ENCODE assay signal across 8 mouse cellular contexts in the genomic region with DNA sequence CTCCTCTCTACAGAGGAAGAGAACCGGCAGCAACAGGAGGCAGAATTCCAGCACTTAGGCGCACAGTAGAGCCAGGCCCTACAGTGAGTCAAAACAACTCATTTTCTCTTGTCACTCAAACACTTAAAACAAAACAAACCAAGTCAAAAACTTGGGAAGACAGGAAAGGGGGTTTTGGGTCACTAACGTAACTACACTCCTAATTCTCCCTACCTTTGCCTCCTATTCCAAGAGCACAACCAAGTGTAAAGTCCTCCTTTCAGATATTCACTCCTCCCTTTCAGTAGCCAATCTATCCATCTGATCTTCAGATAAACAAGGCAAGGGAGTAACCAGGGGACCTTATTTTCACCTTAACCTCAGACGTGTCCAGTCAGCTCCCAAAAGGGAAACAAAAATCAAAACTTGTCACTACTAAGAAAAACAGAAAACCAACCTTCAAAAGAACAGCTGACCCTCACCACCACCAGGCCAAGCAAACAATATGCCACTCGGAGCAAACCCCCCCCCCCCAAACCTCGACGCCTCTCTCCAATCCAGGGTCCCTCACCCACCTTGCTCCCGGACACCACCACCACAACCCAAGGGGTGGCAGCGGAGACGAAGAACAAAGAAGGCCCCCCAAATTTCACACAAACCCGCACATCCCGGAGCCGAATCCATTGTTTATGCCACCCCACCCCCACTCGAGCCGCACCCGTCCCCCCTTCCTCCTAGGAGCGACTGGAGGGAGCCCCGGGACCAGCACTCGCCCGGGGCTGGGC. TPM values are rescaled to one million over a fixed set of nuclear protein-coding genes. Genes with fewer than 3 reads are reported as not detected.
A peak's percentile ranks its signal among the peaks of the same experiment; 100 is the strongest.
DNase-seq lines count a peak whose midpoint lies in the region; ATAC-seq and TF ChIP-seq lines count a peak whose summit lies in the region.

No protein-coding gene starts in this region.

- H3K4me1 ChIP-seq in heart, embryonic 14.5 days (ENCODE audit: control insufficient read depth in 2 of 2, insufficient read depth in 2 of 2, low read length in 2 of 2) = peaks cover 0 to 17% of the 10 kb centered on the region in 2 experiments; a peak in 2 of 4 replicates
- 0 out of 2 replicates have a peak, but pooled peaks cover 7% of the 10 kb centered on the region for H3K4me1 ChIP-seq in heart, postnatal 0 days (ENCODE audit: control insufficient read depth, insufficient read depth)
- H3K4me1 ChIP-seq in liver, embryonic 16.5 days (ENCODE audit: control insufficient read depth, low read depth, low read length) = peaks cover 12% of the 10 kb centered on the region

- H3K9ac ChIP-seq in heart, embryonic 14.5 days (ENCODE audit: low read length) = peak overlapping the region; percentile 96
- peak overlapping the region; percentile 94 for H3K9ac ChIP-seq in heart, postnatal 0 days (replicated peaks; ENCODE audit: low read depth, low read length)
- H3K9ac ChIP-seq in liver, embryonic 16.5 days (ENCODE audit: low read depth, low read length) = peak overlapping the region; percentile 86

- H3K36me3 ChIP-seq in heart, embryonic 14.5 days (ENCODE audit: control insufficient read depth, insufficient read depth, low read length) = peaks cover 31% of the 10 kb centered on the region
- peaks cover 10% of the 10 kb centered on the region; the same call in 1 of the 2 replicates for H3K36me3 ChIP-seq in heart, postnatal 0 days (replicated peaks; ENCODE audit: control insufficient read depth, insufficient read depth, low read length)
- peaks cover 7% of the 10 kb centered on the region; the same call in 1 of the 2 replicates for H3K36me3 ChIP-seq in liver, embryonic 16.5 days (ENCODE audit: control insufficient read depth, insufficient read depth)

- H3K9me3 ChIP-seq in heart, embryonic 14.5 days (ENCODE audit: control insufficient read depth, low read length) = no peaks in the 10 kb centered on the region
- H3K9me3 ChIP-seq in heart, postnatal 0 days (replicated peaks; ENCODE audit: control insufficient read depth, low read length) = no peaks in the 10 kb centered on the region
- H3K9me3 ChIP-seq in liver, embryonic 16.5 days (replicated peaks; ENCODE audit: control insufficient read depth, low read length) = no peaks in the 10 kb centered on the region

- 6% methylated on average over 19 of the region's 20 CpGs for WGBS in heart, embryonic 14.5 days
- 3% methylated on average over 20 of the region's 20 CpGs for WGBS in heart, postnatal 0 days
- 9% methylated on average over 18 of the region's 20 CpGs for WGBS in liver, embryonic 16.5 days (ENCODE audit: insufficient replicate concordance)

- H3K4me3 ChIP-seq in heart, embryonic 14.5 days (ENCODE audit: control insufficient read depth in 1 of 2, insufficient read depth in 1 of 2, low read depth in 1 of 2, low read length in 2 of 2) = peak overlapping the region; percentile 96 to 98
- H3K4me3 ChIP-seq in heart, postnatal 0 days (ENCODE audit: low read depth, low read length) = peak overlapping the region; percentile 94
- peak overlapping the region; percentile 98 for H3K4me3 ChIP-seq in liver, embryonic 16.5 days (ENCODE audit: low read depth, low read length)

- no peak; the same call in 1 of the 2 replicates for ATAC-seq in heart, embryonic 14.5 days (ENCODE audit: insufficient number of reproducible peaks, insufficient read depth, low FRiP score, low read depth)
- peak; percentile 35; the same call in 1 of the 2 replicates for ATAC-seq in heart, postnatal 0 days (ENCODE audit: insufficient read depth, low read depth)
- ATAC-seq in liver, embryonic 16.5 days (ENCODE audit: low read depth) = no peak

- TF ChIP-seq EP300 in heart, postnatal 0 days (IDR thresholded peaks at IDR 0.05; ENCODE audit: low read depth) = no peak

- H3K4me2 ChIP-seq in heart, embryonic 14.5 days (ENCODE audit: low read length) = peak overlapping the region; percentile 90
- peak overlapping the region; percentile 66 for H3K4me2 ChIP-seq in heart, postnatal 0 days (ENCODE audit: low read depth, low read length)
- H3K4me2 ChIP-seq in liver, embryonic 16.5 days (ENCODE audit: low read depth, low read length) = peak overlapping the region; percentile 72

- DNase-seq in heart, adult 8-10 months (ENCODE audit: low spot score) = no peak
- peak; percentile 59 for DNase-seq in NIH3T3 (ENCODE audit: low read depth)
- DNase-seq in heart, postnatal 0 days (ENCODE audit: low spot score) = no peak
- no peak for DNase-seq in frontal cortex, postnatal 25 days (ENCODE audit: low spot score in 2 of 2)
- DNase-seq in right cerebral cortex, postnatal 4 days = no peak
- DNase-seq in ovary, postnatal 36 days (ENCODE audit: low spot score) = no peak

- H3K27me3 ChIP-seq in heart, embryonic 14.5 days (ENCODE audit: control insufficient read depth, insufficient read depth, low read length) = no peaks in the 10 kb centered on the region
- no peaks in the 10 kb centered on the region for H3K27me3 ChIP-seq in heart, postnatal 0 days (ENCODE audit: control insufficient read depth, insufficient read depth, low read length)
- H3K27me3 ChIP-seq in liver, embryonic 16.5 days (ENCODE audit: control insufficient read depth, insufficient read depth, low read depth, low read length) = no peaks in the 10 kb centered on the region

- peak overlapping the region; percentile 75 to 86 for H3K27ac ChIP-seq in heart, embryonic 14.5 days (replicated peaks in 1 of 2; ENCODE audit: control insufficient read depth in 1 of 2, insufficient read depth in 1 of 2, low read depth in 2 of 2, low read length in 2 of 2)
- H3K27ac ChIP-seq in heart, postnatal 0 days (ENCODE audit: low read depth) = peak overlapping the region; percentile 89
- peak overlapping the region; percentile 92 for H3K27ac ChIP-seq in liver, embryonic 16.5 days (ENCODE audit: low read length)

- no peak for TF ChIP-seq CTCF in heart, postnatal 0 days (IDR thresholded peaks at IDR 0.05; ENCODE audit: low read depth)

RNA-seq across cellular contexts. Expression of a gene that starts 0.6 kb away (rescaled TPM):
- polyA plus RNA-seq in heart, embryonic 14.5 days (2014; fragmentation: Nextera tagmentation; extraction: Ambion mirVana) = 13.9 and 16.6 TPM in 2 replicates
- 10 to 100 TPM; 12.4 to 16.9 (median 14.4) TPM for total RNA-seq in heart, adult 8-10 months (2022)
- total RNA-seq in heart, postnatal 0 days (2014; rRNA removed; ENCODE audit: low replicate concordance) = 18.0 and 25.5 TPM in 2 replicates
- polyA plus RNA-seq in heart, postnatal 0 days (2015; fragmentation: Nextera tagmentation; extraction: Ambion mirVana) = 10.0 and 10.5 TPM in 2 replicates
- 9.4 and 9.9 TPM in 2 replicates for polyA plus RNA-seq in liver, embryonic 16.5 days (2015; fragmentation: Nextera tagmentation; extraction: Ambion mirVana)

RNA-seq across cellular contexts. Expression of a gene that starts 34.7 kb away (rescaled TPM):
- polyA plus RNA-seq in heart, embryonic 14.5 days (2014; fragmentation: Nextera tagmentation; extraction: Ambion mirVana) = 140 and 157 TPM in 2 replicates
- 10 to 100 TPM; 38.8 to 51.6 (median 44.8) TPM for total RNA-seq in heart, adult 8-10 months (2022)
- total RNA-seq in heart, postnatal 0 days (2014; rRNA removed; ENCODE audit: low replicate concordance) = 54.0 and 79.6 TPM in 2 replicates
- 109 and 115 TPM in 2 replicates for polyA plus RNA-seq in heart, postnatal 0 days (2015; fragmentation: Nextera tagmentation; extraction: Ambion mirVana)
- polyA plus RNA-seq in liver, embryonic 16.5 days (2015; fragmentation: Nextera tagmentation; extraction: Ambion mirVana) = 82.1 and 83.0 TPM in 2 replicates
